Mouse (Mus musculus) heart, postnatal 36 days (tissue): ENCODE results near the gene Rhcg. TPM values are rescaled to one million over a fixed set of nuclear protein-coding genes. Genes with fewer than 3 reads are reported as not detected.

Source experiments
- DNase-seq, 2 experiments: peaks; one replicate each; pipeline ENCODE4 v3.0.0; 2021 to 2022
- intact Hi-C: fragments of 180-260 bp; cut with DNase I; formaldehyde crosslinking; loops from one replicate; pipeline ENCODE4 v1.15.1; 2025
- total RNA-seq, 2 experiments: library from RNA; stranded (reverse); gene quantifications; 2 replicates each; pipeline ENCODE4 v1.2.3; 2021

The Rhcg gene
- total RNA-seq, 2 experiments from 2014 or later: not detected

- intact Hi-C loops: no loop called here
- DNase-seq: no peak
These were observed 58.8 kb downstream of the Rhcg start for GRCm38 (mm10) chr7:79558698-79559097.

- DNase-seq: no peak
- intact Hi-C loops: no loop called here
These were observed 59.7 kb downstream of the Rhcg start for GRCm38 (mm10) chr7:79557728-79558221.

- DNase-seq: no peak
- intact Hi-C loops: no loop called here
These were observed 62.0 kb downstream of the Rhcg start for GRCm38 (mm10) chr7:79555368-79556034.

DNA sequence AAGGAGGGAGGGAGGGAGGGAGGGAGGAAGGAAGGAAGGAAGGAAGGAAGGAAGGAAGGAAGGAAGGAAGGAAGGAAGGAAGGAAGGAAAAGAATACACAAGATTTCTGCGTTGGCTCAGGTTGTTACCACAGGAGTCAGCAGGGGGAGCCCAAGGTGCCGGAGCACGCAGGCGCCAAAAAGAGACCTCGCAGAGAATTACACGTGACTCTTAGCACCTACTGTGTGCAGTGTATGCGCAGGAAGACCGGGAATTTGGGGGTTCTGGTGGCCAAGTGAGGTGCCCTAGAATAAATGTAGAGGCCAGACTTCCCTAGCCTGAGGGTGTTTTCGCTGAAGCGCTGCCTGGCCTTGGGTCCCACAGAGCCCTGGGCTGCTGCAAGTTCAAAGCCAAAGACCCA lies 64.8 kb downstream of the Rhcg start:
- no peak for DNase-seq
- intact Hi-C loops: no loop called here

- intact Hi-C loops: no loop called here
- DNase-seq: no peak
These were observed 68.4 kb downstream of the Rhcg start for GRCm38 (mm10) chr7:79548893-79549555.

- peak; percentile 54 to 76 for DNase-seq
- intact Hi-C loops: loop anchor here (1.0 kb wide), 2 partner anchors 48 to 51 kb away; no protein-coding TSS in a partner anchor
These were observed 70.4 kb downstream of the Rhcg start for GRCm38 (mm10) chr7:79547092-79547491.

GRCm38 (mm10) chr7:79545066-79545400 lies 72.4 kb downstream of the Rhcg start:
- no peak for DNase-seq
- intact Hi-C loops: no loop called here

GRCm38 (mm10) chr7:79544281-79545065 lies 73.0 kb downstream of the Rhcg start:
- no peak for DNase-seq
- intact Hi-C loops: no loop called here

Other genes starting within 250 kb of the Rhcg start
- not detected for gene Rlbp1, start 230.6 kb downstream of the Rhcg start, total RNA-seq
- under 1 TPM; 0.16 to 0.53 TPM for gene Fanci, start 225.7 kb downstream of the Rhcg start, total RNA-seq
- gene Polg, start 151.3 kb downstream of the Rhcg start, total RNA-seq: 10 to 100 TPM; 58.9 to 60.7 TPM
- under 1 TPM; 0.11 to 0.19 TPM for gene Ticrr, start 42.5 kb upstream of the Rhcg start, total RNA-seq
- 1 to 10 TPM; 1.4 to 2.0 TPM for gene Kif7, start 98.1 kb upstream of the Rhcg start, total RNA-seq
- 10 to 100 TPM in 1 of 2 experiments, 1 to 10 TPM in 1; 2.2 to 12.4 TPM for gene Plin1, start 115.2 kb upstream of the Rhcg start, total RNA-seq
- gene Pex11a, start 125.5 kb upstream of the Rhcg start, total RNA-seq: 10 to 100 TPM; 17.1 to 17.4 TPM
- under 1 TPM in 1 of 2 experiments, not detected in 1; 0.14 TPM for gene Wdr93, start 125.5 kb upstream of the Rhcg start, total RNA-seq
- gene Mesp1, start 176.1 kb upstream of the Rhcg start, total RNA-seq: not detected
- gene Mesp2, start 193.1 kb upstream of the Rhcg start, total RNA-seq: under 1 TPM in 1 of 2 experiments, not detected in 1; 0.14 TPM
- 10 to 100 TPM; 12.0 to 14.5 TPM for gene Anpep, start 243.4 kb upstream of the Rhcg start, total RNA-seq